Mouse (Mus musculus): ENCODE data around the gene Trpm7.
"Not testable (repeated sequence)": the region's sequence is repeated elsewhere in the genome, so short reads cannot be mapped to it uniquely, and the experiment has no call there.

The Trpm7 gene

DNA sequence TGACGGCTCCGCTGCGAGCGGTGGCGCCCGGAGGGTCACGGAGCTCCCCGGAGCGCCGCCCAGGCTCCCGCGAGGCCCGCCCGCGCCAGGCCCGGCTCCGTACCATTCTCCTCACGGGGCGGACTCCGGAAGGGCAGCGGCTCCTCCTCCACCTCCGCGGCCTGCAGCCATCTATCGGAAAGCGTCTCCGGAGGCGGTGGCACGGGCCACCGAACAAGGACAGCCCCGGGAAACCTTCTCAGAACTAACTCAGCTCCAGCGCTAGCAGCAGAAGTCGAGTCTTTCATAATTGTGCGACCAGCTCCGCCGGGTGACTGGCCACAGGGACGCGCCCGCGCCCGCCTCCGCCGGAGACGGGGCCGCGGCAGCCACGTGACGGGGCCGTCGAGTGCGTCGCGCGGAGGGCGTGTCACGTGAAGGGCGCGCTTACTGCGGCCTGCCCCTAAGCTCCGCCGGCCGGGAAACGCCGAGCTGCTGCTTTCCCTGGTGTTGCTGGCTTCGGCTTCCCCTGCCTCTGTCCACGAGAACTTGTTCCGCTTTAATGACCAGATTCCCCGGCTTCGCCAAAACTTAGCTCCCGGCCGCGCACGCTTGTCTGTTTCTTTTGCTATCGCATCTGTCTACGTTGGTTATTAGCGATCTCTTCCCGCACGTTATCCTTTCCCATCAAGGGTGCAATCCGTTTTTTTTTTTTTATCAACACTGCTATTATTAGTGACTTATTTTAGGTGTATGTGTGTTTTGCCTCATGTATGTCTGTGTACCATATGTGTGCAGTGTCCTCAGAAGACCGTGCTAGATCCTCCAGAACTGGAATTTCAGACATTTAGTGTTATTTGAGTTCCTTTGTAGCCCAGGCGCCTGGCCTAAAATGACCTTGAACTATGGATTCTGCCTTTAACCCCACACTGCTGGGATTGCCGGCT lies at the start of gene Trpm7:
Gene Trpm7, minus strand, starts transcription at position 360 of the 926 bp plus-strand sequence.
- peak; percentile 77 for DNase-seq (ENCODE audit: low spot score)

DNA sequence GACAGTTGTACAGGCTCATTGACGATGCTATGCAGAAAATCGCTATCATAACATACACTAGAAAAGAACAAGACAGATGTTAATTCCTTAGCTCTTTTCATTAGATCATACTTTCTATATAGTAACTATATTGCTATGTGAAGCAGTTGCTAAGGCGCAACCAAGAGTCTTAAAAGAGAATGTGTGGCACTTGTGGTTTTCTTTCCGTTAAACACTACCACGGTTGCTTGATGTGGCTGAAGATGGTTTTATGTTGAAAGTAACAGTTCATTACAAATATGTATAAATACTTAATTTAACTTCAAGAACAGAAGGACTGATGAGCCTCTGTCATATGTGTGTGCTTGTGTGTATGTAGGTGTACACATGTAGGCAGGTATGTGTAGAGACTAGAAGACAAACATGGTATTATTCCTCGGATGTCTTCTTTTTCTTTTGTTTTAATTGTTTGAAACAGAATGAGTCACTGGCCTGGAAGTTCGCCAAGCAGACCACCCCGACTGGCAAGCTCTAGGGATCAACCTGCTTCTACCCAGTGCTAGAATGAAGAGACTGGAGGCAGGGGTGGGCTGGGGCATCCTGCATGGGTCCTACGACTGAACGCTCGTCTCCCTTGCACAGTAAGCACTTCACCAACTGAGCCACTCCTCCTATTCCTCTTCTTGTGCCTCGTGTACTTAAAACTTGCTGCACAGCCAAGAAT lies 44.5 kb upstream of the Trpm7 start:
- DNase-seq (ENCODE audit: low spot score): no peak

DNA sequence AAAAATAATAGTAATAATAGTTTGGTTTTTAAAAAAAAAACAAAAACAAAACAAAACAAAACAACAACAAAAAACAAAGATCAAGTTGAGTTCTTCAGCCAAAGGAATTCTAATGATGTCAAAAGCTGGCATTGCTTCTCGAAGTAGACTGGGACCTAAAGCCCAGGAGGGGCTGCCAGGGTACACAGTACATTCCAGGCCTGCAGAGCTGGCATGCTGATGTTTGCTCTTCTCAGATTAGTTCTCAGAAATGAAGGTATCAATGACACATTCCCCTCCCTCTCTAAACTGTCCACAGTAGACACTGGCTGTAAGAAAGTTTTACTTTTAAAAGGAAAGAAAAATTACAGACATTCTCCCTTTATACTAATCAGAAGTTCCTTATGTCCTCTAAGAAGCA lies 40.2 kb upstream of the Trpm7 start:
- no peak for DNase-seq (ENCODE audit: low spot score)

DNA sequence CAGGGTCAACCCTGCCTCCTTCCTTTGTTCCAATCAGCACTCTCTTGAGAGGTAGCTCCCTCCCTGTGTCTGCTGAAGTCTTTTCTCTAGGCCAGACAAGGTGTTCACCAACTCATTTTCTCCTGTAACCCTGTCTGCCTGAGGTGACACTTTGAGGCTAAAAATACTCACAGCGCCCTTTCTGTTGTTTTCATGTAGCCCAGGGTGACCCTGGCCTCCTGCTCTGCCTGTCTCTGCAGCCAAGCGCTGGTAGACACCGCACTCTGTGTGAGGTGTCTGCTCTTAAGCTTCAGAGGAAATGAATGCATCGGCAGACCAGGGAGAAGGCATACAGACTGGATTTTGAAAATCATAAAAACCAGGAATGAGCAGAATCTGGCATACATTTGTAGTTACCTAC lies 38.1 kb upstream of the Trpm7 start:
- DNase-seq (ENCODE audit: low spot score): no peak

DNA sequence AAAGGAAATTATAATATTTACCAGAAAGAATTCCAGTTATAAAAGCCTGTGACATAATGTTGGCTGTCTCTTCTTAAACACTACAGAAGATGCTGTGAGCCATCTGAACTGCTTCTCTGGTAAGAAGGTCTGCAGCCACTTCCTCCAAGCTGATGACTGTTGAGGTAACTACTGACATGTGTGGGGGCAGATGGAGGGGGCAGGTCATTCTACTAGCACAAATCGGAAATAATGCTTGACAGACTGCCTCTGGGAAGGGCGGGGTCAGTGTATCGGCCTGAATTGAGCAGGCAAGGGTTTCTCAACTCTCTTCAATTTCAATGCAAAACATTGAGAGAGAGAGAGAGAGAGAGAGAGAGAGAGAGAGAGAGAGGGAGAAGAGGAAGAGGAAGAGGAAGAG lies 28.1 kb upstream of the Trpm7 start:
- DNase-seq (ENCODE audit: low spot score): no peak

DNA sequence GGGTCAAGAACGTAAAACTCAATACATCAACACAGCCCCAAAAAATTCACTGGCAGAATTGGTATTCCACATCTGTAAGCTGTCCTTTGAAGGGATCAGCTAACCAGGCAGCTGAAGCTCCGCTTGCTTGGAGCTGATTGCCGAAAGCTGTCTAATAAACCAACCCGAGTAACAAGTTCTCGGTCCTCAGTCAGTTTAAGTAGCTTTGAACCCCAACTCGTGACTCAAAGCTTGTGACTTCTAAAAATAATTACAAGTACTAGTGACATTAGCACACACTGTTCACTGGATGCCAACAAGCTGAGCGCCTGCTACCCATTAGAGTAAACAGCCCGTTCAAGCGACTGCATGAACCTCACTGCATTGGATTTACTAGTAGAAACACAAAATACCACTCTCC lies 21.5 kb upstream of the Trpm7 start:
- DNase-seq (ENCODE audit: low spot score): no peak

DNA sequence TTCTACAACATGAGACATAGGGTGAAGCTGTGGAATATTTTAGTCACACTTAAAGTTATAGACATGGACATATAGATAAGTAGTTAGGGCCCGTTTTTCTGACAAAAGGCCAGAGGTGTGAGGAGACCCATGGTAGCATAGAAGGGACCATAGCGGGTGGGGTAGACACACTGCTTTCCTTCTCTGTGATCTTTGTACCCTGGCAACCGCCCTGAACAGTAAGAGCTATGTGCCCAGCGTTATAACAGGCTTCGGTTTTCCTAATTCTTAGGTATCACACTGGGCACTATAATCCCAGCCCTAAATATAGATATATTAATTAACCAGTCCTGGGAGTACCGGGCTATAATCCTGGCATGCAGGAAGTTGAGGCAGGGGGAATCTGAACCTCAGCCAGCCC lies 20.9 kb upstream of the Trpm7 start:
- no peak for DNase-seq (ENCODE audit: low spot score)

DNA sequence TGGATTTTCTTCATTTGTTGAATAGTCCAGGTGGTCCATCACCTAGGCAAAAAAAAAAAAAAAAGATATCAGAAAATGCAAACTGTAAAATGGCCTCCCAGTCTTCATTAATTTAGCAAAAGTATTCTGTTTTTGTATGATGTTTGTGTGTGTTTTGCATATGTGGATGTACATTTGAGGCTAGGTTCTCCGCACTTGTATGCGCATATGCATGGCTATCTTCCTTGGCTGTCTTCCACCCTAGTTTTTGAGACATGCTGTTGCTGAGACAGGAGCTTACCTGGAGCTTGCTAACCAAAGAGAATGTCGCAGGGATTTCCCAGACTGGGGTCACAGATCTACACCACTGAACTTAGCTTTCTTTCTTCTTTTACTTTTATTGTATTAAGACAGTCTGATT lies 18.2 kb upstream of the Trpm7 start:
- DNase-seq (ENCODE audit: low spot score): no peak

DNA sequence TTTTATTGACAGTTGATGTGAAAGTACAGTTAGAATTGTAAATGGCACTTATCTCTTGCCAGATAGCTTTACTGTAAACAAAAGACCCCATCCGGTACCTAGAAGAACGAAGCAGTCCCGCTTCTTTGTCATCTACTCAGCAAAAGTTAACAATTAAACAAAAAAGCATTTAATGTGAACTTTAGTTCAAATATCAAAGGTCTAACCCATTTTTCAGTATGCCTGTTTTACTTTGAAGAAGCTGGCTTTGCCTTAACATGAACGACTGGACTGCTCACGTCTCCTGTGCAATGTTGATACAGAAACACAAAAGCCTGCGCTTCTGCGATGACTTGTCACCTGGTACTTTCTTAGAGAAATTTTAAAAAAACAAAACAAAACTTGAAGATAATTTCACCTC lies 16.3 kb upstream of the Trpm7 start:
- no peak for DNase-seq (ENCODE audit: low spot score)

DNA sequence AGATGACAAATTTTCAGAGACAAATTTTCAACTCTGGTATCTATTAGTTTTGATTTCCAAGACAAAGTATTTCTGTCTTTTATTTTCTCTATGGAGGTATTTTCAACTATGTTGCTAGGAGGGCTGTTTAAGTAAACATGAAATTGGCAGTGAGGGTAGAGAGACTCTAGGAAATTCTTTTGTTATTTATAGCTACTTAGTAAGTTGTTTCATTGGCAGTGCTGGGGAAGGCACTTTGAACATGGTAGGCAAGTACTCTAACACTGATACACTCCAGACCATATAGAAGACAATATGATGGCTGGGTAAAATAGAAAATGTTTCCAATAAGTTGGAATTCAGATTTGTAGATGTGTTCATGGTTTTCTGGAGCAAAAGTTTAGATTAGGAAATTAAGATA lies 15.7 kb upstream of the Trpm7 start:
- DNase-seq (ENCODE audit: low spot score): no peak

DNA sequence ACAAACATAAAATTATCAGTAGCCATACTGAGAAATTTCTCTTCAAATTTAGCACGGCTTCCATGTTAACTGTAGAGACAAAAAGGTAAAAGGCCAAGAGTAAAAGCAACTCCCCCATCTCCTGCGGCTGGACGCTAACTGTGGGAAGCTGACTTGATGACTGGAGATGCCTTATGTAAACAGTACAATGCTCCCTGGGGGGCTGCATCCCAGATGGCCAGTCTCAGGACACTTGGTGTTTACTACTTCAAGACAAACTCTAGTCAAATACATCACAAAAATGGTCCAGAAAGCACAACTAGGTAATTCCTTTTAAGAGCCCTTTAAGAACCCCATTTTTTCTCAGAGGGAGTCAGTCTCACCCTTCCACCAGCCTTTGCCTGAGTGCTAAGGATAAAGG lies 11.1 kb upstream of the Trpm7 start:
- no peak for DNase-seq (ENCODE audit: low spot score)

DNA sequence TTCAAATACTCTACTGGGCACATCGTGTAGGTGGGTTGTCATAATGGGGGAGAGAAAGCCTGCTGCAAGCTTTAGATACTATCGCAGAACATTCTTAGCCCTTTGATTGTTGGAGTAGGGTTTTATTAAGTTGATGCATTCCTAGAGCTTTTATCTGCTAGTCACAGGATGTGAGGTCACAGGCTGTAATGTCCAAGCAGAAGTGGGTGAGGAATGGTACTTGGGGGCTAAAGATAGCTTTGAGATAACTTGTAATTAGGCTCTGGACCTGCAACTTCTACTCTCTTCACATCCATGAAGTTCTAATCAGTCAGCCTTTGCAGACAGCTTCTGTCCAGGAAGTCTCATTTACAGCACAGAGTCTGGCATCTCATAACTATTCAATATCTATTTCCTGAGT lies 9.8 kb upstream of the Trpm7 start:
- DNase-seq (ENCODE audit: low spot score): no peak

DNA sequence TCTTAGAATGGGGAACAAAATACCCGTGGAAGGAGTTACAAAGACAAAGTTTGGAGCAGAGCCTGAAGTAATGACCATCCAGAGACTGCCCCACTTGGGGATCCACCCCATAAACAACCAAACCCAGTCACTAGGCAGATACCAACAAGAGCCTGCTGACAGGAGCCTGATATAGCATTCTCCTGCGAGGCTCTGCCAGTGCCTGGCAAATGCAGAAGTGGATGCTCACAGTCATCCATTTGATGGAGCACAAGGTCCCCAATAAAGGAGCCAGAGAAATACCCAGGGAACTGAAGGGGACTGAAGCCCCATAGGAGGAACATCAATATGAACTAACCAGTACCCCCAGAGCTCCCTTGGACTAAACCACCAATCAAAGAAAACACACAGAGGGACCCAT lies 6.7 kb upstream of the Trpm7 start:
- not testable (repeated sequence) for DNase-seq (ENCODE audit: low spot score)

DNA sequence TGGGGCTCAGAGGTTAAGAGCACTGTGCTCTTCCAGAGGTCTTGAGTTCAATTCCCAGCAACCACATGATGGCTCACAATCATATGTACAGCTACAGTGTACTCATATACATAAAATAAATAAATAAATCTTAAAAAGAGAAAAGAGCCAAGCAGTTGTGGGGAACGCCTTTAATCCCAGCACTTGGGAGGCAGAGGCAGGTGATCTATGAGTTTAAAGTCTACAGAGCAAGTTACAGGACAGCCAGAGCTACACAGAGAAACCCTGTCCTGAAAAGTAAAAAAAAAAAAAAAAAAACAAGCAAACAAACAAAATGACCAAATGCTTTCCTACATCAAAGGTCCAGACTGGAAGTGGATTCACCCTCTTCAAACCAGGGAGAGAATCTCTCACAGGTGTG lies 2.0 kb upstream of the Trpm7 start:
- DNase-seq (ENCODE audit: low spot score): no peak

DNA sequence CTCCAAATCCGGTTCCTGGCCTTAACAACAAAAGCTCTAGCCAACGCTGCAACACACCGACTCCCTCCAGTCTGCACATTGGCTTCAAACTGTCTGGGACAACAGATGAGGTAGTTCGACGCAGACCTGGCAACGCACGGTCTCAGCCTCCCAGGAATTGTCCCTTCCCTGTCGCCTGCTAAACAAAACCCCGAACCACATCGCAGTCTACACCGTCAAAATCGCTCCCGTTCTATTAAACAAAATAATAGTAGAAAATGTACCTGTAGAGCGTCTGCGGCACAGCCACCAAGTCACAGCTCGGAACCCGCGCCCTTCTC lies 554 bp downstream of the Trpm7 start:
- peak; percentile 22 for DNase-seq (ENCODE audit: low spot score)

DNA sequence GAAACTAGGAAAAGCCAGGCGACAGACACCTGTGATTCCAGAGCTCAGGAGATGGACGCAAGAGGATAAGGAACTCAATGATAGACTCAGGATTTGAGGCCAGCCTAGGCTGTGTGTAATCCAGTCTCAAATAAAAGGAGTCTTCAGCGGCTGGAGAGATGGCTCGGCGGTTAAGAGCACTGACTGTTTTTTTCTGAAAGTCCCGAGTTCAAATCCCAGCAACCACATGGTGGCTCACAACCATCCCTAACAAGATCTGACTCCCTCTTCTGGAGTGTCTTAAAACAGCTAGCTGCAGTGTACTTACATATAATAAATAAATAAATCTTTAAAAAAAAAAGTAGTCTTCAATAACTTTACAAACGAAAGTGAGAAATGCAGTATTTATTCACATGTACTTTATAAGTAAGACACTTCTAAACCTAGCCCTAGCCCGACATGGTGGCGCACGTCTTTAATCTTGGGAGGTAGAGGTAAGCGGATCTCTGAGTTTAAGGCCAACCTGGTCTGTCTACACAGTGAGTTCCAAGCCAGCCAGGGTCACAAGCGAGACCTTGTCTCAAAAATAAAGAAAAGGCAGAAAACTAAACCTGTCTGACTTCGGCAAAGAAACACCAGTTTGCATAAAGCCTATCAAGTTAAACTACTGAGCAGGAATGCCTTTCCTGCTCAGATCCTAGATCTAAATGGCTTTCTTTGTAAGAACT lies 1.1 kb downstream of the Trpm7 start:
- no peak for DNase-seq (ENCODE audit: low spot score)

DNA sequence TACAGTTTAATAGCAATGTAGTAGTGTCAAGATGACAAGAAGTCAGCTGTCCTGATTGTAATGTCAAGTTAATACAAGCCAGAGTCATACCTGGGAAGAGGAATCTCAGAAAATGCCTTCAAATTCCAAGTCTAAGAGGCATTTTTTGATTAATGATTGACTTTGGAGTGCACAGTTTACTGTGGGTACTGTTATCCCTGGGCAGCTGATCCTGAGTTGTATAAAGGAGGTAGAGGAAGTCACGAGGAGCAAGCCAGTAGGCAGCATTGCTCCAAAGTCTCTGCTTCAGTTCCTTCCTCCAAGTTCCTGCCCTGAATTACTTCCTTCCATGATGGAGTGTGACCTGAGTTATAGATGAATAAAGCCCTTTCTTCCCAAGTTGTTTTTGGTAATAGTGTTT lies 9.7 kb downstream of the Trpm7 start:
- no peak for DNase-seq (ENCODE audit: low spot score)

DNA sequence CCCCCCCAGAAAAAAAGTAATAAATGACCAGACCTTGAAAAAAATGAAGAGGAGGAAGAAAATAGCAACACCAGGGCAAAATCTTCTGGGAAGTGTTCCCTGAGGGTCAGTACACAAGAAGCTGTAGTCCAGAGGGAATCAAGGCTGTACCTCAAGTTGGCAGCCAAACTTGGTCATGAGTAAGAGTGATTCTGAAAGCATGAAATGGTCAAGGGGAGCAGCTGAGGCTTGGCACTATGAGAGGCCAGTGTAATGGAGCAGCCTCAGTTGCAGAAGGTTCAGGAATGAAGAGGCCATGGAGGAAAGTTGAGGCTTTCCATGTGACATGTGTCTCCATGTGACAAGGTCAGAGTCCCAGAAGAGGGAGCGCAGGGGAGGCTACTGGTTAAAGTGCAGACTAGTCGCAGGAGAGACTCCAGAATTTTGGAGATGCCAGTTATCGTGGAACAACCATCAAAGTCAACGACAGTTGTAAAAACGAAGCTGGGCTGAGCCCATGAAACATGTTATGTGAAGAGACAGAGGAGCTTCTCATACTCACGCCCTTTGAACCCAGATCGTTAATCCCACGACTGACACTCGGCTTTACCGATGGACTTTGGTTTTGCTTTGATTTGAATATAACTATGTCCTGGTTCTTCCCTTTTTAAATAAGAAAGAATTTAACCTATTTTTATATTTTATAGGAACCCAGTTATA lies 10.4 kb downstream of the Trpm7 start:
- no peak for DNase-seq (ENCODE audit: low spot score)

DNA sequence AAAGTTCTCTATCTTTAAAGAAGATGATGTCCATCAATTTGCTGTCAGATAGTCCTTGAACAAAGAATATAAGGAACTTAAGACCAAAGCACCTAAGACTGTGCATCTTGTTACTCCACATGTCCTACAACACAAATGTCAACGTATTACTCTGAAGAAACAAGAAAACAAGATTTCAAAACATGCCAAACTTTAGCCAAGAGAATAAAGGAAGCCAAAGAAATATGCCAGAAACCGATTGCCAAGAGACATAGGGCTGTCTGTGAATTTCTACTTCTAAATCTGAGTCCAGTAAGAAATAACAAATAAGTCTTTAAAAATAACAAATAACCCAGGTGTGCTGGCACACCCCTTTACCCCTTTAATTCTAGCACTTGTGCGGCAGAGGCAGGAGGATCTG lies 11.0 kb downstream of the Trpm7 start:
- DNase-seq (ENCODE audit: low spot score): no peak

DNA sequence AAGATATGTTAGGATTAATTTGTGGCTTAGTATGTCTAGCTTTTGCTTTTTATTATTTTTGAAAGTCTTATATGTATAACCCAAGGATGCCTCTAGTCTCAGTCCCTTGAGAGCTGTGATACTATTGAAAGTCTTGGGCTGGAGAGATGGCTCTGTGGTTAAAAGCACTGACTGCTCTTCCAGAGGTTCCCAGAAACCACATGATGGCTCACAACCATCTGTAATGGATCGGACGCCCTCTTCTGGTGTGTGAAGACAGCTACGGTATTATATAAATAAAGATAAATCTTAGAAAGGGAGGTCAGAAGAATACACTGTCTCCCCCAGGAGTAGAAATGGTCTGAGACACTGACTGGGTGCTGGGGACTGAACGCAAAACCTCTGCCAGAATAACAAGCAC lies 31.3 kb downstream of the Trpm7 start:
- DNase-seq (ENCODE audit: low spot score): no peak

DNA sequence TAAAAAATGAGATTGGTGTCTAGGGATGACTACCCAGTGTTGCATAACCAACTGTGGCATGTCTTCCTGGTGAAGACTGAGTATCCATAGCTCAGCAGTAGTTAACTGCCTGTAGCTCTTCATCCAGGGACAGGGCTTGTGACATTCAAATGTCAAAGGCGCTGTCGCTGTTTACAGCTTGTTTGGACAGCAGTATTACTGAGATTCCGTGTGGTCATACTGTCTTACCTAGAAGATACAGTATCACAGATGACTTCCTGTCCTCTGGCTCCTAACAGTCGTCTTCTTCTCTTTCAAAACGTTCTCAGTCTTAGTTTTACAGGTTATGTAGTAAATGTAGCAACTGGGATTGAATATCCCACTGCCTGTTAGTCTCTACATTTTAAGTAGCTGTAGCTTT lies 37.2 kb downstream of the Trpm7 start:
- DNase-seq (ENCODE audit: low spot score): no peak

DNA sequence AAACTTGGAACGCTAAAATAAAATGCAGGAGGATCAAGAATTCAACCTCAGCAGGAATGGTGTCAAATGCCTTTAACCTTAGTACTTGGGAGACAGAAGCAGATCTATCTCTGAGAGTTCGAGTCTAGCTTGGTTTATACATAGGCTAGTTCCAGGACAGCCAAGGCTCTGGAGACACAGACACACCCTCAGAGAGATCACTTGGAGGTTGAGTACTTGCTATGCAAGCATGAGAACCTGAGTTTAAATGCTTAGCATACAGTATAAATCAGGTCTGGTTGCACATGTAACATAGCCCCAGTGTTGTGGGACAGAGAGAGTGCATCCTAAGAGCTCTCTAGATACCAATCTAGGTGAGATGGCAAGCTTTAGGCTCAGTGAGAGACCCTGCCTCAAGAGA lies 58.6 kb downstream of the Trpm7 start:
- DNase-seq (ENCODE audit: low spot score): no peak

All from layer of hippocampus, adult 9-10 months (tissue).